Mouse (Mus musculus) liver, adult (tissue): ENCODE results near the gene Tbck.

ENCODE experiments used
- GATA4 ChIP-seq: IDR thresholded peaks from 2 replicates; pipeline ENCODE4 v1.6.1; 2014; ENCODE audit warnings: mild to moderate bottlenecking, low read length; ENCODE audit not compliant: insufficient replicate concordance

Gene Tbck

DNA sequence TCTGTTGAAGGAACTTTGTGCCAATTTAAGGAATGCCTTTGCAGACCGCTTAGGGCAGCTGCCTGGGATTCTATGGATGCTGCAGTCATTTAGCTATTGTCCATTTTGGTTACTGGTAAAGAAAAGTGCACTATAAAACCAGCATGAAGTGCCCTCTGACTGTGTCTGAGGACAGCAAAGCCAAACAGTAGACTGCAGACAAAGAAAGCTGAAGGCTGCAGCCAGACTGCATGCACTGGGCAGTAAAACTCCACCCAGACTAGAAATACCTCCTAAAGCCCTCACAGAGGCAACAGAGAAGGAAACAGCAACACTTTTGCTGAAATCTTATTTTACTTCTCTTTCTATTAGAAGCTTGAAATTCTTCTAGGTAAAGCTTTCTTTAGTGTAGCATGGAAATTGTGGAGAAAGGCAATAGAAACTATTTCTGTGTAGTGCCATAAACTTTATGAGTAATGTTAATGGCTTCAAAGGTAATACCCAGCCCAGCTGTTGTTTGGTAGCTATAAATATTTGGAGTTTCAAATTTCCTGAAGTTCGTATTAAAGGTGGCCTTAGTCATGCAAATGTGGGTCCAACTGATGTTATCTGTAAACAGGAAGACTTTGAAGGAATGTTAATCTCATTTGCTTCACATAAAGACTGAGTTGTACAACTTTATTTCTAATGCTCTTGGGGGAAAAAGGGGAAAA, 124.1 kb downstream of the Tbck start:
- no peak for TF ChIP-seq GATA4

DNA sequence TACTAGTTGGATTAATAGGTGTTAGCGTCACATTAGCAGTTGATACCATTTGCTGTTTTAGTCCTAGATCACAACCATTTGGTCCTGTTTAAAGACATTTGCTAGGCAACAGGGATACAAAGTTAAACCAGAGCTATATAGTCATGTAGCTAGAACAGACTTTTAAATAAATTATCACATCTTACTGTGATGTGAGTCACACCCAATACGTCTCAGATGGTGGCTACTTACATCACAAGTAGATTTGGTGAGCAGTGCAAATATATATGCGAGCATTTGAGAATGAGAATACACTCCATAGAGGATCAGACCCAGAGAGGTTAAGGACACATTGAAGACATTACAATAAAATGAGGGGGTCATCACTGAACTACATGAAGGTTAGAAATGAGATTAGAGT, 125.0 kb downstream of the Tbck start:
- TF ChIP-seq GATA4: no peak

DNA sequence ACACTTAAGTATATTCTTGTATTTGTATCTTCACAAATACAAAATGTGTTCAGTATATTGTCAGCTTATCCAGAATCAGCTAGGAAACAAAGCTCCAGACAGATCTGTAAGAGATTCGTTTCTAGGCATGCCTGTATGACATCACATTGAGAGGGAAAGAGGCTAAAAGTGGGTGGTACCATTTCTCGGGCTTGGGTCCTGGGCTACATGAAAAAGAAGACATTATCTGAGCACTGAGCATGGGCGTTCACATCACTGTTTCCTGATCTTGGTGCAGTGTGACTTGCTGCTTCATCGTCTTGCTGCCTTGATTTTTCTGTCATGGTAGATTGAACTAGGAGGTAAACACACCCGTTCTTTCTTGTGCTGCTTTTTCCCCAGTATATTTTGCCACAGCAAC, 127.8 kb downstream of the Tbck start:
- no peak for TF ChIP-seq GATA4

DNA sequence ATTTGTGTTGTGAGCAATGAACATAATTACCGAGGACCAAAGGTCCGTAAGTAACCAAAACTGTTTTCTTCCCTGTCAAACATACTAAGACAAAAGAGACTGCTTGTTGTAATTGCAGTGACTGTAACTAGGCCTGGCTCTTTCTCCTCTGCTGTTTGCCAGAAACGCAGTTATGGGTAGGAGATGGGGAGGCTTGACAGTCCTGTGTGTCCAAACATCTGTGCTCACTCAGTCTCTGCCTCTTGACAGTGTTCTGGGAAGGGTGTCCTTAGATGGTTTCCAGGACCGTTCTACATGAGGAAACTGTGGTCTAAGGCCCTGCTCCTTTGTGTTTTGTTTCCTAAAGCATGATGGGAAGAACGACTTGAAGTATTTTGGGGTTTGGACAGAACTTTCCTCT, 128.4 kb downstream of the Tbck start:
- TF ChIP-seq GATA4: no peak

DNA sequence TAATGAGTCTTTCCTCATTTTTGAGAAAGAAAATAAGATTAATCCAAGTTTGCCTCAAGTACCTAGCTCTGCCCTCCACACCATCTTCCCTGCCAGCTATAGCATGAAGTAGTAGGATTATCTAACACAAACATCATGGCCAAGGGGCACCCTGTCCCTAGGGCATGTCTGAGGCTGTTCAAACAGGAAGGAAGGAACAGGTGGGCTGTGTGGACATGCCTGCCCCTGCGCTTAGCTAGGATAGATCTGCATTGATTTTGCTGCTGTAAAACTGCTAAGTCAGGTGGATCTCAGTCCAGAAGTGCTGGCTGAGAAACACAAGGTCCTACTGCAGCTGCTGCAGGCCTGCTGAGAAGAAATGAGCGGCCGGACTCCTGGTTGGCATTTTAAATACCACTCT, 129.2 kb downstream of the Tbck start:
- no peak for TF ChIP-seq GATA4

DNA sequence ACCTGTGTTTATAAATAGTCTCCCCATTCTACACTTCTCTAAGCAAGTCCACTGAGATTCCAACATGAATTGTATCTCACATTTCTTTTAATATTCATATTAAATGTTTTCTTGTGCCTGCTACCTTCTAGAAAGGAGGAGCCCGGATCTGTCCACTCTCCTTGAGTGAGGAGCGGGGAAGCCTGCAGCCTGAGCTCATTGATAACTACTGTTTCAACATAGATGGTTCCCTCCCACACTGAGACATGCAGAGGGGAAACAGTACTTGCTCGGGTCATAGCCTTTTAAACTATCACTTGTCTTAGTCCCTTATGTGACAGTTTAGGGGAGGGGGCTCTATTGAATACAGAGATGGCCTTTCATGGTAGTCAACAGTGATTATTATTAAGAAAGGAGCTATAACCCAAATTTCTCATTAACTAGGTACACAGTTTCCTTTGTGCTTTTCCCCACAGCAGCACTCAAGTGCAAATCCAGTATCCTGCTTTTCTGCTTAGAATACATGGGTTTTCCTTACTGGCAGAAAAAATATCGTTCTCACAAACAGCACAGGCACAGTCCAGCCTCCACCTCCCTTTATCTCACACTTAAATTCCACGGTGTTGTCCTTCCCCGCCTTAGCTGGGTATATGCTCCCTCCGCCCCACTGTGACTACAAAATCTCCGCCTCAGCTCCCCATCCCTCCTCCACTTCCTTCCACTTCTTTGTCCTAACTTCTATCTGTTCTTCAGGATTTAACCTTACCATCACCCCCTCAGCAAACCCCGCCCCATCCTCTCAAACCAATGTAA, 130.0 kb downstream of the Tbck start:
- TF ChIP-seq GATA4: no peak

DNA sequence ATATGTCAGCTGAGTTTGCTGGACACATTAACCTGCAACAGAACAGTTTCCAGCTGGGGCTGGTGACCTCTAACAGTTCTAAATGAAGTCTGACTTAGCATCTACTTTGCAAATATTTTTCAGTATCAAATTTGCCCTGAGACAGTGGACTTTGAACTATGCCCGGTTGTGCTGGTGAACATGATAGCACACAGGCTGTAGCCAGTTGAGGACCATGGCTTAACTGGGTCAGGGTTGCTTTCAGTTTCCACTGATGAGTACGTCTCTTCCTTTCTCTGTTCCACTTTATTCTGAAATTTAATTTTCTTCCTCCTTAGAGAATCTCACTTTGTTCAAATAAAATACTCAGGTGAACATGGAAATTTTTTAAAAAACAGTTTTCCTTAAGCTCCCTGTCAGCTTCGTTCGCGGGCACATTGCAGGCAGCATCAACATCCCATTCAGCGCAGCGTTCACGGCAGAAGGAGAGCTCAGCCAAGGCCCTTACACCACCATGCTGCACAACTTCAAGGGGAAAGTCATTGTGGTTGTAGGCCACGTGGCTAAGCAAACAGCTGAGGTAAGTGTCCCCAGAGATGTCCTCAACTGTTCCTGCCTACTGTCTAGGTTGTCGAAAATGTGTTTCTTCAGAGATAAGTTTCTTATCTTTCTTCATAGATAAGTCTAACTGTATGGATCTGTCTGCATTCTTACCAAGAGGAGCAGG, 131.0 kb downstream of the Tbck start:
- peak; percentile 45; the same call in 1 of the 2 replicates for TF ChIP-seq GATA4

DNA sequence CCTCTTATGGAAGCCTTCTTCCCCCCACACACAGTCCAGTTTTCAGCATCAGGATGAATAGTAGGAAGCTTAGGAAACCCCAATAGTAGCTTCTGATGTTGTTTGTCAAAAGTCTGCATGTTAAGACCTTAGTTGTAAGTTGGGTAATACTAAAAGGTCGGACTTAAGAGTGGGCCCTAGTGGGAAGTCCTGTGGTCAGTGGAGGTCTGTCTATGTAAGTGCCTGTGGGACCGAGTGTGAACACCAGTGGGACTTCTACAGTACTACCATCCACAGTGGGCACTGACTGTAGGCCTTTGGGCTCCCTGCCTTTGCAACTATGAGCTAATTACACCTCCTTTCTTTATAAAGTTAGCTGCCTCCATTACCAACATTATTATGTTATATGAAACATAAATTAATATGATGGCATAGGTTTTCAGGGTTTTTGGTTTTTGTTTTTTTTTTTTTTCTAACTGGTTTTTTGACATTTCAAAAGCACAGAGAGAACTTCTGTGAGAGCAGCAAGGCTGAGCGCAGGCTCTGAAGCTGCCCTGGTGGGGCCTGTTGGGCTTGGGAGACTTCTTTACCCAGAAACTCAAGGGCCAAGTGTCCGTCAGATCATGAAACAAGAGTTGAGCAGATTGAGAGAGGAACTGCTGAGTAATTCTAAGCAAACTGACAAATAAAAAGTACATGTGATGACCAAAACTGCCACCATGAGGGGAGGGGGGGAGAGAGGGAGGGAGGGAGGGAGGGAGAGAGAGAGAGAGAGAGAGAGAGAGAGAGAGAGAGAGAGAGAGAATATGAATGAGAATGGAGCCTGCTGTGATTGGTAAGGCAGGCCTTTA, 131.8 kb downstream of the Tbck start:
- TF ChIP-seq GATA4: no peak

DNA sequence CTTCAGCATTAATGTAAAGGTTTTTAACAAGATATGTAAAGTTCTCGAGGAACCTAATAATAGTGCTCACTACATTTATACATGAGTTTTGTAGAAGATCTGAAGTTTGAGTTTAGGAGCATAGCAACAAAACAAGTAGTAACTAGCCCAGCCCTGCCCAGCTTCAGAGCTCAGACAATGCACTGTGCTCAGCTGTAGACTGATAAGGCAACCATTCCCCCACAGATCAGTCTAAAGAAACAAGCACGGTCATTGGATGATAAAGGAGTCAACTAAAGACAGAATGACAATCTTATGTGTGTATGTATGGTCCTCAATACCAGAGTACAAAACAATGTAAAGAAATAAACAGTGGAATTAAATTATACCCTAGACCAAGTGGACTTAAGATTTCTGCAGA, 135.5 kb downstream of the Tbck start:
- TF ChIP-seq GATA4: no peak

DNA sequence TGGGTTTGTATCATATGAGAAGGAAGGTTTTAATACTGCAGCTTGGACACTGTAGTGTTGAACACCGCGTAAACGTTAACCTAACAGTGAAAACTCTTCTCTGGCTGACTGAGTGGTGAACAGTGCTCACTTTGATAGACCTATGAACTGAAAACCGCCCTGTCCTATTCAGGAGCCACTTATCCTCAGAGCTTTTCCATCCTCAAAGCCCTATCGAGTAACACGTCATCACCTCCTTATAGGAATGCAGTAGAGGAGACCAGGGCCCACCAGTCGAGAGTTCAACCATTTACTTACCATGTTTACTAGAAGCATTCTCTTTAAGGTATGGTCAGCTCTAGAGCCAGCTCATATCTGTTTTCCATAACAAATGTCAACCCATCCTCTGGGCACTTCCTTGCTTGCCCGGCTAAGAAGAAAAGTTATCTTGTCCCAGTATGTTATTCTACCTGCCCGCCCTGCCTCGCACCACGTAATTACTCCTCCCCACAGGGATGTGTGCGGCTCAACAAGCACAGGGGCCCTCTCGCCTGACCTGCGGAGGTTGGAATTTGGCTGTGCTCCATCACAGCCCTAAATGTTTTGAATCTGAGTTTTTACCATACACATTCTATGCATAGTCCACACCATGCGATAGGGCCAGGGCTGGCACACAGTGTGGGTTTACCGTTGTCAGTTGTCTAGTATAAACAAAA, 147.4 kb downstream of the Tbck start:
- TF ChIP-seq GATA4: no peak

DNA sequence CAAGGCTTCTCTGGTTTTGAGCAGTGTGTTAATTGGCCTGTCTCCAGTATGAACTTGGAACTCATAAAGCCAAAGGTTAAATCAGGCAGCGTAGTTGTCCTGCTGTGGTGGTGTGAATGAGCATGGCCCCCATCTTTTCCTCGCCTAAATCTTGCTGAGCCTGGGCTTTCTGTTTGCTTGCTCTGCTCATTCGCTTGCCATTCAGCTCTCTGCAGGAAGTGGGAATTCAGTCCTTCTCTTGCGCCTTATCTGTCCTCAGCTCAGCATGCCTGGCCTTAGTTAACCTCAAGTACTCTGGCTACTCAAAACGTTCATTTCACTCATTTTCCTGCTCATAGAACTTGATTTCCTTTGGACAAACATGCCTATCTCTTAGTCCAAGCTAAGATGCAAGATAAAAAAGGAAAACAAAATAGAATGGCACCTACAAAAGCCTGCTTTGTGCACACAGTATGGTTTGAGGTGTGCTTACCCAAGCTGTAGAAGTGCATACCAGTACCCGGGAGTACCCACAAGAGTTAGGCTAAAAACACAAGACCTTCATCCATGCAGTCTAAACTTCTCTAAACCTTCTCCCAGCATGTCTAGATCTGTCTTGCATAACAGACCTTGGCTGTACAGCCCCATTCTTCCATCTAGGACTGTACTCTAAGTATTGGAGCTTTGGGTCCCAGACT, 151.3 kb downstream of the Tbck start:
- peak; percentile 67; the same call in 1 of the 2 replicates for TF ChIP-seq GATA4

DNA sequence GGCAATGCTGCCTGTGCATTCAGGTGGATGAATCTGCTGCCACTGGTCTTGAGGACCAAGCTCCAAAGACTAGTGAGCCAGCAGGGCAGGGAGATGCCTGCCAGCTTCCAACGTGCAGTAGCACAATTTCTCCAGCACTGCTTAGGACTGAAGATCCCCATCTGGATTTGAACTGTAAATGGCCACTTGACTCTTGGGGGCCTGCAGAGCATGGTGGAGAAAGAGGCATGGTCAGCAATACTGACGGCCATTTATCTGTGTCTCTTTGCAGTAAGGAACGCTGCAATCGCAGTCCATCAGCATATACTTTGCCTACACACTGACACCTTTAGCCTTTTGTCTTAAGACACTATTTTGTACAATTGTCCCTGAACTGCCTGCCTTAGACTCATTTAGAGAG, 153.2 kb downstream of the Tbck start:
- no peak for TF ChIP-seq GATA4

DNA sequence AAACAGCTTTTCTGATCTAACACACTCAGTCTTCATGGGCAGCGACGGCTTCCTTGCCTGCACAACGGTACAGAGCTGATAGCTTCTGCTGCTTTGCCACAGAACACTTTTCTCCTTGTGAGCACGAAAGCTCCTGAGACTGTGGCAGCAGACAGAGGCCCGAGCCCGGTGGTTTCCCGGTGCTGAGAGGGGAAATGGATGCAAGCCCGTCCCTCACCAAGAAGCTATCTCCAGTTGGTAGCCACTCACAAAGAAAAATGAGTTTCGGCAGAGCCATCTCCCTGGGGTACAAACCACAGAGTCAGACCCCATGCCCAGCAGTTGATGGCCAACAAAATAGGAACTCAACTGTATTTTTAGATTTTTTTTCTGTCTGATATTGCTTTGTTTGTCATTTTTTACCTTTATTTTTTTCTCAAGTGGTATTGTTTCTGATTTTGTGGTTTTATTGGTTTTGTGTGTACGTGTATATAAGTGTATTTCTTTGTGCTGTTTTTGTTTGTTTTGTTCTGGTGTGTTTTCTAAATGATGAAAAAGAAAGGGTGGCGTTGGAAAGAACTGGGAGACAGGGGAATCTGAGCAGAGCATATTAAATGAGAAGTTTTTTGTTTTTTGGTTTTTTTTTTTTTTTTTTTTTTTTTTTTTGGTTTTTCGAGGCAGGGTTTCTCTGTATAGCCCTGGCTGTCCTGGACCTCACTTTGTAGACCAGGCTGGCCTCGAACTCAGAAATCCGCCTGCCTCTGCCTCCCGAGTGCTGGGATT, 154.9 kb downstream of the Tbck start:
- TF ChIP-seq GATA4: no peak
